In genomic region chr1:162209487-162210149, GRCm38 (mm10) we compare ENCODE assay signal across 12 mouse cellular contexts.
DNase-seq lines count a peak whose midpoint lies in the region; ATAC-seq and TF ChIP-seq lines count a peak whose summit lies in the region.
"Had no signal": no experiment of that assay in that cellular context is flagged by ENCODE, and none has a peak within 500 bp of the region (broad histone marks: within the 10 kb centered on the region; RNA-seq: fewer than 3 reads in every experiment).

No protein-coding gene starts in this region.

- ATAC-seq in kidney, embryonic 15.5 days (replicated peaks; ENCODE audit: low FRiP score) = no peak
- ATAC-seq in embryonic facial prominence, embryonic 15.5 days (ENCODE audit: insufficient number of reproducible peaks, low FRiP score, low TSS enrichment, low read depth) = no peak
- no peak for ATAC-seq in limb, embryonic 11.5 days (ENCODE audit: insufficient number of reproducible peaks, low FRiP score, low TSS enrichment, low read depth)
- ATAC-seq in neural tube, embryonic 15.5 days (ENCODE audit: low FRiP score) = no peak
- no peak for ATAC-seq in liver, embryonic 11.5 days (replicated peaks; ENCODE audit: low FRiP score)

- no peak overlapping the region for H3K4me3 ChIP-seq in kidney, embryonic 15.5 days (replicated peaks)
- no peak overlapping the region for H3K4me3 ChIP-seq in embryonic facial prominence, embryonic 15.5 days (replicated peaks)
- H3K4me3 ChIP-seq in limb, embryonic 11.5 days (ENCODE audit: low read depth, low read length) = no peak overlapping the region
- H3K4me3 ChIP-seq in neural tube, embryonic 15.5 days (replicated peaks) = no peak overlapping the region
- H3K4me3 ChIP-seq in liver, embryonic 11.5 days (ENCODE audit: low read depth, low read length) = no peak overlapping the region
- H3K4me3 ChIP-seq in lung, adult 2 months (replicated peaks; ENCODE audit: extremely low read depth, low read depth, low read length) = no peak overlapping the region

- 77% methylated on average over 10 of the region's 10 CpGs for WGBS in kidney, embryonic 15.5 days
- WGBS in embryonic facial prominence, embryonic 15.5 days = 61% methylated on average over 10 of the region's 10 CpGs
- WGBS in limb, embryonic 11.5 days = 75% methylated on average over 10 of the region's 10 CpGs
- 15% methylated on average over 10 of the region's 10 CpGs for WGBS in neural tube, embryonic 15.5 days
- WGBS in liver, embryonic 11.5 days = 61% methylated on average over 10 of the region's 10 CpGs
- WGBS in lung, adult 2 months = 48% methylated on average over 10 of the region's 10 CpGs

- H3K36me3 ChIP-seq in kidney, embryonic 15.5 days = no peaks in the 10 kb centered on the region
- no peaks in the 10 kb centered on the region for H3K36me3 ChIP-seq in embryonic facial prominence, embryonic 15.5 days
- H3K36me3 ChIP-seq in limb, embryonic 11.5 days (ENCODE audit: control insufficient read depth, insufficient read depth, low read length) = no peaks in the 10 kb centered on the region
- H3K36me3 ChIP-seq in neural tube, embryonic 15.5 days = no peaks in the 10 kb centered on the region
- no peaks in the 10 kb centered on the region for H3K36me3 ChIP-seq in liver, embryonic 11.5 days (ENCODE audit: control insufficient read depth, insufficient read depth, low read length)

- H3K9me3 ChIP-seq in kidney, embryonic 15.5 days (replicated peaks) = no peaks in the 10 kb centered on the region
- H3K9me3 ChIP-seq in embryonic facial prominence, embryonic 15.5 days (replicated peaks) = no peaks in the 10 kb centered on the region
- H3K9me3 ChIP-seq in limb, embryonic 11.5 days (ENCODE audit: control insufficient read depth, low read length) = no peaks in the 10 kb centered on the region
- no peaks in the 10 kb centered on the region for H3K9me3 ChIP-seq in neural tube, embryonic 15.5 days (replicated peaks)
- H3K9me3 ChIP-seq in liver, embryonic 11.5 days (ENCODE audit: control insufficient read depth, low read length) = no peaks in the 10 kb centered on the region

- TF ChIP-seq POLR2A in lung, adult 2 months (IDR thresholded peaks at IDR 0.05; ENCODE audit: borderline replicate concordance, extremely low read depth, low read depth, low read length) = no peak

- no peak overlapping the region for H3K9ac ChIP-seq in kidney, embryonic 15.5 days
- H3K9ac ChIP-seq in embryonic facial prominence, embryonic 15.5 days = no peak overlapping the region
- H3K9ac ChIP-seq in limb, embryonic 11.5 days (ENCODE audit: low read length) = no peak overlapping the region
- no peak overlapping the region for H3K9ac ChIP-seq in neural tube, embryonic 15.5 days (replicated peaks)
- no peak overlapping the region for H3K9ac ChIP-seq in liver, embryonic 11.5 days (ENCODE audit: low read depth, low read length)
- H3K9ac ChIP-seq: liver, embryonic 14.5 days had no signal

- no peak for TF ChIP-seq CTCF in lung, adult 2 months (IDR thresholded peaks at IDR 0.05; ENCODE audit: insufficient read depth, low read length)

- H3K4me2 ChIP-seq in kidney, embryonic 15.5 days = no peak overlapping the region
- H3K4me2 ChIP-seq in embryonic facial prominence, embryonic 15.5 days (replicated peaks) = no peak overlapping the region
- H3K4me2 ChIP-seq in limb, embryonic 11.5 days (ENCODE audit: low read depth, severe bottlenecking) = no peak overlapping the region
- H3K4me2 ChIP-seq in neural tube, embryonic 15.5 days = no peak overlapping the region
- H3K4me2 ChIP-seq in liver, embryonic 11.5 days = no peak overlapping the region

- peaks cover 43% of the 10 kb centered on the region for H3K4me1 ChIP-seq in kidney, embryonic 15.5 days
- H3K4me1 ChIP-seq in embryonic facial prominence, embryonic 15.5 days = peaks cover 32% of the 10 kb centered on the region
- peaks cover 30% of the 10 kb centered on the region for H3K4me1 ChIP-seq in limb, embryonic 11.5 days (ENCODE audit: control insufficient read depth, insufficient read depth, low read length)
- peaks cover 9% of the 10 kb centered on the region; the same call in 1 of the 2 replicates for H3K4me1 ChIP-seq in neural tube, embryonic 15.5 days
- H3K4me1 ChIP-seq in liver, embryonic 11.5 days (replicated peaks; ENCODE audit: control insufficient read depth, insufficient read depth, low read length) = 0 out of 2 replicates have a peak, but pooled peaks cover 2% of the 10 kb centered on the region
- no peaks in the 10 kb centered on the region for H3K4me1 ChIP-seq in lung, adult 2 months (ENCODE audit: control insufficient read depth, insufficient read depth, low read length)

- H3K27ac ChIP-seq in kidney, embryonic 15.5 days = peak overlapping the region; percentile 2; the same call in 1 of the 2 replicates
- peak overlapping the region; percentile 83 for H3K27ac ChIP-seq in embryonic facial prominence, embryonic 15.5 days (replicated peaks)
- H3K27ac ChIP-seq in limb, embryonic 11.5 days (replicated peaks; ENCODE audit: low read depth, low read length) = peak overlapping the region; percentile 92
- H3K27ac ChIP-seq in neural tube, embryonic 15.5 days (replicated peaks) = 0 out of 2 replicates have a peak overlapping the region, but pooled peaks have one; percentile 13
- no peak overlapping the region for H3K27ac ChIP-seq in liver, embryonic 11.5 days (ENCODE audit: low read depth, low read length)
- H3K27ac ChIP-seq: liver, embryonic 14.5 days had no signal

- H3K27me3 ChIP-seq in kidney, embryonic 15.5 days = no peaks in the 10 kb centered on the region
- no peaks in the 10 kb centered on the region for H3K27me3 ChIP-seq in embryonic facial prominence, embryonic 15.5 days
- H3K27me3 ChIP-seq in limb, embryonic 11.5 days (ENCODE audit: control insufficient read depth, insufficient read depth, low read length) = no peaks in the 10 kb centered on the region
- H3K27me3 ChIP-seq in neural tube, embryonic 15.5 days (replicated peaks) = no peaks in the 10 kb centered on the region
- H3K27me3 ChIP-seq in liver, embryonic 11.5 days (replicated peaks; ENCODE audit: control insufficient read depth, insufficient read depth, low read length) = no peaks in the 10 kb centered on the region

- DNase-seq in kidney, postnatal 25 days = no peak
- no peak for DNase-seq in limb, embryonic 11.5 days (ENCODE audit: low spot score)
- no peak for DNase-seq in liver, embryonic 11.5 days (ENCODE audit: low spot score)
- no peak for DNase-seq in layer of hippocampus, postnatal 25 days (ENCODE audit: extremely low spot score in 1 of 2, low spot score in 1 of 2)
- no peak for DNase-seq in lung, adult 2 months
- DNase-seq: cerebellum, postnatal 10 days; gastrocnemius, postnatal 10 days; thymus, adult 18-20 months had no signal
